Mouse (Mus musculus): ENCODE results near the gene 4930519P11Rik. TPM values are rescaled to one million over a fixed set of nuclear protein-coding genes. Genes with fewer than 3 reads are reported as not detected.

The 4930519P11Rik gene
- polyA plus RNA-seq, 1 experiment from 2014 or later, result not detected

- 75% methylated on average over 5 of the region's 5 CpGs for WGBS
- H3K27ac ChIP-seq (replicated peaks; ENCODE audit: low read depth, low read length), result no peak overlapping the region
These were observed 26.8 kb downstream of the 4930519P11Rik start for GRCm38 (mm10) chr2:154586405-154586804.

GRCm38 (mm10) chr2:154584931-154585601 lies 28.2 kb downstream of the 4930519P11Rik start:
- no peak for DNase-seq (ENCODE audit: low spot score)
- ATAC-seq (replicated peaks; ENCODE audit: insufficient number of reproducible peaks, low FRiP score, low TSS enrichment, low read depth), result no peak
- WGBS, result 73% methylated on average over 17 of the region's 17 CpGs
- Histone ChIP-seq H3K4me1 (ENCODE audit: control insufficient read depth, insufficient read depth, low read length) (no peaks in the 10 kb centered on the region), H3K9me3 (replicated peaks; ENCODE audit: control insufficient read depth, low read length) (no peaks in the 10 kb centered on the region), H3K27ac (replicated peaks; ENCODE audit: low read depth, low read length) (no peak overlapping the region), H3K4me3 (ENCODE audit: low read depth, low read length) (no peak overlapping the region), H3K4me2 (ENCODE audit: low read depth, low read length) (no peak overlapping the region), H3K27me3 (ENCODE audit: control insufficient read depth, insufficient read depth, low read length) (no peaks in the 10 kb centered on the region), H3K36me3 (replicated peaks; ENCODE audit: control insufficient read depth, insufficient read depth, low read depth, low read length) (no peaks in the 10 kb centered on the region), H3K9ac (replicated peaks; ENCODE audit: low read length) (no peak overlapping the region)

More at GRCm38 (mm10) chr2:154586405-154586804, 26.8 kb downstream of the 4930519P11Rik start:
- no peak overlapping the region for H3K4me2 ChIP-seq (ENCODE audit: low read depth, low read length)
- ATAC-seq (replicated peaks; ENCODE audit: insufficient number of reproducible peaks, low FRiP score, low TSS enrichment, low read depth), result no peak
- no peaks in the 10 kb centered on the region for H3K36me3 ChIP-seq (replicated peaks; ENCODE audit: control insufficient read depth, insufficient read depth, low read depth, low read length)
- H3K4me3 ChIP-seq (ENCODE audit: low read depth, low read length), result no peak overlapping the region
- H3K27me3 ChIP-seq (ENCODE audit: control insufficient read depth, insufficient read depth, low read length), result no peaks in the 10 kb centered on the region
- no peak overlapping the region for H3K9ac ChIP-seq (replicated peaks; ENCODE audit: low read length)
- no peaks in the 10 kb centered on the region for H3K9me3 ChIP-seq (replicated peaks; ENCODE audit: control insufficient read depth, low read length)
- DNase-seq (ENCODE audit: low spot score), result peak; percentile 51
- H3K4me1 ChIP-seq (ENCODE audit: control insufficient read depth, insufficient read depth, low read length), result no peaks in the 10 kb centered on the region

- H3K9me3 ChIP-seq (replicated peaks; ENCODE audit: control insufficient read depth, low read length), result no peaks in the 10 kb centered on the region
- H3K27me3 ChIP-seq (ENCODE audit: control insufficient read depth, insufficient read depth, low read length), result no peaks in the 10 kb centered on the region
- no peaks in the 10 kb centered on the region for H3K36me3 ChIP-seq (replicated peaks; ENCODE audit: control insufficient read depth, insufficient read depth, low read depth, low read length)
- H3K27ac ChIP-seq (replicated peaks; ENCODE audit: low read depth, low read length), result no peak overlapping the region
- WGBS, result 73% methylated on average over 15 of the region's 15 CpGs
- ATAC-seq (replicated peaks; ENCODE audit: insufficient number of reproducible peaks, low FRiP score, low TSS enrichment, low read depth) (peak; percentile 53), DNase-seq (ENCODE audit: low spot score) (no peak)
- no peak overlapping the region for H3K4me3 ChIP-seq (ENCODE audit: low read depth, low read length)
- H3K9ac ChIP-seq (replicated peaks; ENCODE audit: low read length), result no peak overlapping the region
- H3K4me1 ChIP-seq (ENCODE audit: control insufficient read depth, insufficient read depth, low read length), result no peaks in the 10 kb centered on the region
- H3K4me2 ChIP-seq (ENCODE audit: low read depth, low read length), result no peak overlapping the region
These were observed 29.0 kb downstream of the 4930519P11Rik start for GRCm38 (mm10) chr2:154583906-154584872.

- Histone ChIP-seq H3K9ac (replicated peaks; ENCODE audit: low read length) (no peak overlapping the region), H3K9me3 (replicated peaks; ENCODE audit: control insufficient read depth, low read length) (no peaks in the 10 kb centered on the region), H3K36me3 (replicated peaks; ENCODE audit: control insufficient read depth, insufficient read depth, low read depth, low read length) (no peaks in the 10 kb centered on the region), H3K4me1 (ENCODE audit: control insufficient read depth, insufficient read depth, low read length) (no peaks in the 10 kb centered on the region), H3K27ac (replicated peaks; ENCODE audit: low read depth, low read length) (no peak overlapping the region), H3K4me2 (ENCODE audit: low read depth, low read length) (no peak overlapping the region), H3K4me3 (ENCODE audit: low read depth, low read length) (no peak overlapping the region), H3K27me3 (ENCODE audit: control insufficient read depth, insufficient read depth, low read length) (no peaks in the 10 kb centered on the region)
- WGBS, result 90% methylated on average over 1 of the region's 1 CpGs
- ATAC-seq (replicated peaks; ENCODE audit: insufficient number of reproducible peaks, low FRiP score, low TSS enrichment, low read depth) (no peak), DNase-seq (ENCODE audit: low spot score) (no peak)
These were observed 31.8 kb downstream of the 4930519P11Rik start for GRCm38 (mm10) chr2:154581421-154581820.

- H3K4me3 ChIP-seq (ENCODE audit: low read depth, low read length), result no peak overlapping the region
- WGBS, result 79% methylated on average over 8 of the region's 8 CpGs
- no peaks in the 10 kb centered on the region for H3K36me3 ChIP-seq (replicated peaks; ENCODE audit: control insufficient read depth, insufficient read depth, low read depth, low read length)
- H3K4me2 ChIP-seq (ENCODE audit: low read depth, low read length), result no peak overlapping the region
- H3K9me3 ChIP-seq (replicated peaks; ENCODE audit: control insufficient read depth, low read length), result no peaks in the 10 kb centered on the region
- DNase-seq (ENCODE audit: low spot score) (no peak), ATAC-seq (replicated peaks; ENCODE audit: insufficient number of reproducible peaks, low FRiP score, low TSS enrichment, low read depth) (no peak)
- H3K4me1 ChIP-seq (ENCODE audit: control insufficient read depth, insufficient read depth, low read length), result no peaks in the 10 kb centered on the region
- no peak overlapping the region for H3K9ac ChIP-seq (replicated peaks; ENCODE audit: low read length)
- H3K27me3 ChIP-seq (ENCODE audit: control insufficient read depth, insufficient read depth, low read length), result no peaks in the 10 kb centered on the region
- no peak overlapping the region for H3K27ac ChIP-seq (replicated peaks; ENCODE audit: low read depth, low read length)
These were observed 32.7 kb downstream of the 4930519P11Rik start for GRCm38 (mm10) chr2:154580586-154580985.

GRCm38 (mm10) chr2:154577744-154578067 lies 35.5 kb downstream of the 4930519P11Rik start:
- ATAC-seq (replicated peaks; ENCODE audit: insufficient number of reproducible peaks, low FRiP score, low TSS enrichment, low read depth) (0 out of 2 replicates have a peak, but pooled peaks have one; percentile 26), DNase-seq (ENCODE audit: low spot score) (no peak)
- 72% methylated on average over 6 of the region's 6 CpGs for WGBS
- no peaks in the 10 kb centered on the region for H3K4me1 ChIP-seq (ENCODE audit: control insufficient read depth, insufficient read depth, low read length)
- H3K9ac ChIP-seq (replicated peaks; ENCODE audit: low read length), result no peak overlapping the region
- H3K27me3 ChIP-seq (ENCODE audit: control insufficient read depth, insufficient read depth, low read length), result no peaks in the 10 kb centered on the region
- H3K27ac ChIP-seq (replicated peaks; ENCODE audit: low read depth, low read length), result no peak overlapping the region
- no peaks in the 10 kb centered on the region for H3K36me3 ChIP-seq (replicated peaks; ENCODE audit: control insufficient read depth, insufficient read depth, low read depth, low read length)
- no peaks in the 10 kb centered on the region for H3K9me3 ChIP-seq (replicated peaks; ENCODE audit: control insufficient read depth, low read length)
- H3K4me2 ChIP-seq (ENCODE audit: low read depth, low read length), result no peak overlapping the region
- no peak overlapping the region for H3K4me3 ChIP-seq (ENCODE audit: low read depth, low read length)

- Histone ChIP-seq H3K27me3 (ENCODE audit: control insufficient read depth, insufficient read depth, low read length) (no peaks in the 10 kb centered on the region), H3K4me2 (ENCODE audit: low read depth, low read length) (no peak overlapping the region), H3K4me1 (ENCODE audit: control insufficient read depth, insufficient read depth, low read length) (no peaks in the 10 kb centered on the region), H3K9me3 (replicated peaks; ENCODE audit: control insufficient read depth, low read length) (no peaks in the 10 kb centered on the region), H3K4me3 (ENCODE audit: low read depth, low read length) (no peak overlapping the region), H3K36me3 (replicated peaks; ENCODE audit: control insufficient read depth, insufficient read depth, low read depth, low read length) (no peaks in the 10 kb centered on the region), H3K27ac (replicated peaks; ENCODE audit: low read depth, low read length) (no peak overlapping the region), H3K9ac (replicated peaks; ENCODE audit: low read length) (no peak overlapping the region)
- 42% methylated on average over 12 of the region's 12 CpGs for WGBS
- ATAC-seq (replicated peaks; ENCODE audit: insufficient number of reproducible peaks, low FRiP score, low TSS enrichment, low read depth) (peak; percentile 60), DNase-seq (ENCODE audit: low spot score) (no peak)
These were observed 36.1 kb downstream of the 4930519P11Rik start for GRCm38 (mm10) chr2:154576876-154577743.

Measured in embryonic facial prominence, embryonic 11.5 days (tissue).